Mouse (Mus musculus): ENCODE measurements around the gene Macf1.

DNA sequence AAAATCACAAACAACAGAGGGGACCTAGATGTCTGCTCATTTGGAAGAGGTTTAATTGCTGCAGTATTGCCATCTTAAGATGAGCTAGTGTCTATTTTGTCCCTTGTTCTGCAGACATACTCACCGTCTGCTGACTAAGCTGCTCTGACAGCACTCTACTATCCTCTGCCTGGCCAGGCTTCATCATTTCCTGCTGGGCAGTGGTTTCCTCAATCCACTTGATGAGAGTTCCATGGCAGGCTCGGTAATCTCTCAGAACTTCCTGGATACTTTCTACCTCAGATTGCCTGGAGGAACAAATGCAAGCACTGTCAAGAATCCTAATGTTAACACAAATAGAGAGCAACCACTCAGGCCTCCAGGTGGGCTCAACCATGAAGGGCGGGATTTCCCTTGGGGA lies 195.1 kb downstream of the Macf1 start:
- TF ChIP-seq POLR2A (IDR thresholded peaks at IDR 0.05; ENCODE audit: low read depth, low read length) (no peak), CTCF (IDR thresholded peaks at IDR 0.05; ENCODE audit: borderline replicate concordance, insufficient read depth, low read length) (no peak)

Measured in embryonic fibroblast, embryonic 13.5 days (primary cell).